Comparison of ENCODE assay signal across 8 mouse cellular contexts in genomic region chr4:156202462-156202893, GRCm38 (mm10). TPM values are rescaled to one million over a fixed set of nuclear protein-coding genes. Genes with fewer than 3 reads are reported as not detected.
DNase-seq lines count a peak whose midpoint lies in the region; ATAC-seq lines count a peak whose summit lies in the region.

No protein-coding gene starts in this region.

- peaks cover 20% of the 10 kb centered on the region for H3K27me3 ChIP-seq in lung, embryonic 15.5 days
- H3K27me3 ChIP-seq in forebrain, embryonic 11.5 days (ENCODE audit: control insufficient read depth, insufficient read depth, low read length), result no peaks in the 10 kb centered on the region
- peaks cover 18% of the 10 kb centered on the region for H3K27me3 ChIP-seq in limb, embryonic 11.5 days (ENCODE audit: control insufficient read depth, insufficient read depth, low read length)
- peaks cover 26% of the 10 kb centered on the region; the same call in 1 of the 2 replicates for H3K27me3 ChIP-seq in neural tube, embryonic 13.5 days

- H3K4me2 ChIP-seq in lung, embryonic 15.5 days, result peak overlapping the region; percentile 91
- peak overlapping the region; percentile 94 for H3K4me2 ChIP-seq in forebrain, embryonic 11.5 days (ENCODE audit: low read depth, low read length, severe bottlenecking)
- peak overlapping the region; percentile 97 for H3K4me2 ChIP-seq in limb, embryonic 11.5 days (ENCODE audit: low read depth, severe bottlenecking)
- H3K4me2 ChIP-seq in neural tube, embryonic 13.5 days, result peak overlapping the region; percentile 92

- peak overlapping the region; percentile 8; the same call in 1 of the 2 replicates for H3K9ac ChIP-seq in lung, embryonic 15.5 days
- peak overlapping the region; percentile 77; the same call in 1 of the 2 replicates for H3K9ac ChIP-seq in forebrain, embryonic 11.5 days (ENCODE audit: low read length)
- H3K9ac ChIP-seq in limb, embryonic 11.5 days (ENCODE audit: low read length), result no peak overlapping the region
- peak overlapping the region; percentile 79 for H3K9ac ChIP-seq in neural tube, embryonic 13.5 days

- peaks cover 18% of the 10 kb centered on the region for H3K4me1 ChIP-seq in lung, embryonic 15.5 days
- peaks cover 13% of the 10 kb centered on the region; the same call in 1 of the 2 replicates for H3K4me1 ChIP-seq in forebrain, embryonic 11.5 days (replicated peaks; ENCODE audit: control insufficient read depth, insufficient read depth, low read length)
- H3K4me1 ChIP-seq in limb, embryonic 11.5 days (ENCODE audit: control insufficient read depth, insufficient read depth, low read length), result 0 out of 2 replicates have a peak, but pooled peaks cover 7% of the 10 kb centered on the region
- peaks cover 29% of the 10 kb centered on the region for H3K4me1 ChIP-seq in neural tube, embryonic 13.5 days (replicated peaks)

- no peak overlapping the region for H3K27ac ChIP-seq in lung, embryonic 15.5 days
- peak overlapping the region; percentile 50; the same call in 1 of the 2 replicates for H3K27ac ChIP-seq in forebrain, embryonic 11.5 days (ENCODE audit: low read depth, low read length)
- H3K27ac ChIP-seq in limb, embryonic 11.5 days (replicated peaks; ENCODE audit: low read depth, low read length), result no peak overlapping the region
- peak overlapping the region; percentile 77 for H3K27ac ChIP-seq in neural tube, embryonic 13.5 days (replicated peaks)

- H3K4me3 ChIP-seq in lung, embryonic 15.5 days, result peak overlapping the region; percentile 52
- H3K4me3 ChIP-seq in forebrain, embryonic 11.5 days (ENCODE audit: low read depth, low read length), result peak overlapping the region; percentile 61
- peak overlapping the region; percentile 53 for H3K4me3 ChIP-seq in limb, embryonic 11.5 days (ENCODE audit: low read depth, low read length)
- peak overlapping the region; percentile 55 for H3K4me3 ChIP-seq in neural tube, embryonic 13.5 days

- no peak for ATAC-seq in lung, embryonic 15.5 days (ENCODE audit: borderline replicate concordance, extremely low read depth, low FRiP score, low TSS enrichment)
- ATAC-seq in forebrain, embryonic 11.5 days (replicated peaks; ENCODE audit: low FRiP score), result no peak
- no peak for ATAC-seq in limb, embryonic 11.5 days (ENCODE audit: insufficient number of reproducible peaks, low FRiP score, low TSS enrichment, low read depth)
- ATAC-seq in neural tube, embryonic 13.5 days (ENCODE audit: low read depth), result no peak

- WGBS in lung, embryonic 15.5 days, result 29% methylated on average over 12 of the region's 12 CpGs
- WGBS in forebrain, embryonic 11.5 days, result 44% methylated on average over 12 of the region's 12 CpGs
- WGBS in limb, embryonic 11.5 days, result 39% methylated on average over 12 of the region's 12 CpGs
- 44% methylated on average over 12 of the region's 12 CpGs for WGBS in neural tube, embryonic 13.5 days

- H3K9me3 ChIP-seq in lung, embryonic 15.5 days, result no peaks in the 10 kb centered on the region
- no peaks in the 10 kb centered on the region for H3K9me3 ChIP-seq in forebrain, embryonic 11.5 days (ENCODE audit: control insufficient read depth, low read length)
- no peaks in the 10 kb centered on the region for H3K9me3 ChIP-seq in limb, embryonic 11.5 days (ENCODE audit: control insufficient read depth, low read length)
- no peaks in the 10 kb centered on the region for H3K9me3 ChIP-seq in neural tube, embryonic 13.5 days

- no peak for DNase-seq in lung, adult 18-20 months
- DNase-seq in forebrain, embryonic 11.5 days (ENCODE audit: low spot score), result no peak
- no peak for DNase-seq in limb, embryonic 11.5 days (ENCODE audit: low spot score)
- no peak for DNase-seq in layer of hippocampus, adult 9-10 months (ENCODE audit: low spot score)
- no peak for DNase-seq in urinary bladder, postnatal 14 days (ENCODE audit: low spot score)
- DNase-seq in gastrocnemius, adult 8-10 months (ENCODE audit: low spot score in 2 of 2), result no peak

- no peaks in the 10 kb centered on the region for H3K36me3 ChIP-seq in lung, embryonic 15.5 days
- H3K36me3 ChIP-seq in forebrain, embryonic 11.5 days (ENCODE audit: control insufficient read depth, insufficient read depth, low read length), result no peaks in the 10 kb centered on the region
- H3K36me3 ChIP-seq in limb, embryonic 11.5 days (ENCODE audit: control insufficient read depth, insufficient read depth, low read length), result no peaks in the 10 kb centered on the region
- 0 out of 2 replicates have a peak, but pooled peaks cover 3% of the 10 kb centered on the region for H3K36me3 ChIP-seq in neural tube, embryonic 13.5 days

RNA-seq across cellular contexts. Expression of gene AW011738, which starts 0.6 kb away (rescaled TPM):
- 2.7 and 3.5 TPM in 2 replicates for polyA plus RNA-seq in lung, embryonic 15.5 days (2015; fragmentation: Nextera tagmentation; extraction: Ambion mirVana)
- 2.0 and 2.3 TPM in 2 replicates for polyA plus RNA-seq in forebrain, embryonic 11.5 days (2014; fragmentation: Nextera tagmentation; extraction: Ambion mirVana)
- 0.28 and 0.70 TPM in 2 replicates for polyA plus RNA-seq in limb, embryonic 11.5 days (2014; fragmentation: Nextera tagmentation; extraction: Ambion mirVana)
- 5.1 and 5.6 TPM in 2 replicates for polyA plus RNA-seq in neural tube, embryonic 13.5 days (2015; fragmentation: Nextera tagmentation; extraction: Ambion mirVana)
- total RNA-seq in gastrocnemius, adult 8-10 months (2022), result 1 to 10 TPM; 4.3 to 6.3 (median 4.8) TPM

RNA-seq across cellular contexts. Expression of gene Isg15, which starts 1.9 kb away (rescaled TPM):
- polyA plus RNA-seq in lung, embryonic 15.5 days (2015; fragmentation: Nextera tagmentation; extraction: Ambion mirVana), result 2.1 and 3.1 TPM in 2 replicates
- polyA plus RNA-seq in forebrain, embryonic 11.5 days (2014; fragmentation: Nextera tagmentation; extraction: Ambion mirVana), result 0.35 and 0.37 TPM in 2 replicates
- 0.20 TPM in 1 of 2 replicates, not detected in the other for polyA plus RNA-seq in limb, embryonic 11.5 days (2014; fragmentation: Nextera tagmentation; extraction: Ambion mirVana)
- 0.84 and 2.2 TPM in 2 replicates for polyA plus RNA-seq in neural tube, embryonic 13.5 days (2015; fragmentation: Nextera tagmentation; extraction: Ambion mirVana)
- under 1 TPM in 2 of 4 experiments, not detected in 2; 0.34 to 0.67 TPM for total RNA-seq in gastrocnemius, adult 8-10 months (2022)

RNA-seq across cellular contexts. Expression of gene Agrn, which starts 5.2 kb away (rescaled TPM):
- 75.6 and 77.0 TPM in 2 replicates for polyA plus RNA-seq in lung, embryonic 15.5 days (2015; fragmentation: Nextera tagmentation; extraction: Ambion mirVana)
- 97.0 and 108 TPM in 2 replicates for polyA plus RNA-seq in forebrain, embryonic 11.5 days (2014; fragmentation: Nextera tagmentation; extraction: Ambion mirVana)
- 38.6 and 41.5 TPM in 2 replicates for polyA plus RNA-seq in limb, embryonic 11.5 days (2014; fragmentation: Nextera tagmentation; extraction: Ambion mirVana)
- 120 and 122 TPM in 2 replicates for polyA plus RNA-seq in neural tube, embryonic 13.5 days (2015; fragmentation: Nextera tagmentation; extraction: Ambion mirVana)
- total RNA-seq in gastrocnemius, adult 8-10 months (2022), result 1 to 10 TPM; 3.3 to 5.9 (median 4.4) TPM

RNA-seq across cellular contexts. Expression of gene Perm1, which starts 13.2 kb away (rescaled TPM):
- polyA plus RNA-seq in lung, embryonic 15.5 days (2015; fragmentation: Nextera tagmentation; extraction: Ambion mirVana), result 0.49 and 0.55 TPM in 2 replicates
- 1.4 and 1.6 TPM in 2 replicates for polyA plus RNA-seq in forebrain, embryonic 11.5 days (2014; fragmentation: Nextera tagmentation; extraction: Ambion mirVana)
- 0.26 and 0.35 TPM in 2 replicates for polyA plus RNA-seq in limb, embryonic 11.5 days (2014; fragmentation: Nextera tagmentation; extraction: Ambion mirVana)
- polyA plus RNA-seq in neural tube, embryonic 13.5 days (2015; fragmentation: Nextera tagmentation; extraction: Ambion mirVana), result 1.8 TPM in 2 replicates
- 100 to 1,000 TPM; 149 to 208 (median 179) TPM for total RNA-seq in gastrocnemius, adult 8-10 months (2022)

RNA-seq across cellular contexts. Expression of gene Plekhn1, which starts 32.2 kb away (rescaled TPM):
- 19.0 and 21.1 TPM in 2 replicates for polyA plus RNA-seq in lung, embryonic 15.5 days (2015; fragmentation: Nextera tagmentation; extraction: Ambion mirVana)
- polyA plus RNA-seq in forebrain, embryonic 11.5 days (2014; fragmentation: Nextera tagmentation; extraction: Ambion mirVana), result 26.7 and 27.2 TPM in 2 replicates
- 20.1 and 20.2 TPM in 2 replicates for polyA plus RNA-seq in limb, embryonic 11.5 days (2014; fragmentation: Nextera tagmentation; extraction: Ambion mirVana)
- polyA plus RNA-seq in neural tube, embryonic 13.5 days (2015; fragmentation: Nextera tagmentation; extraction: Ambion mirVana), result 26.1 and 27.3 TPM in 2 replicates
- 1 to 10 TPM; 5.5 to 6.6 (median 6.2) TPM for total RNA-seq in gastrocnemius, adult 8-10 months (2022)

Comparison
In these comparisons a context has a peak if more than half of its experiments do, and no peak if none do; other contexts are left out.
1. H3K27ac ChIP-seq: peak in forebrain, embryonic 11.5 days (single experiment) and neural tube, embryonic 13.5 days (single experiment); none in lung, embryonic 15.5 days (single experiment) and limb, embryonic 11.5 days (single experiment).
2. Peak in every context shown above with its lines, with median percentiles within 50 percentile points of each other: H3K4me2 ChIP-seq and H3K4me3 ChIP-seq.